Mouse (Mus musculus): Measurements from ENCODE around the gene Kmt5a.
"Not testable (repeated sequence)": the region's sequence is repeated elsewhere in the genome, so short reads cannot be mapped to it uniquely, and the experiment has no call there.

The Kmt5a gene

DNA sequence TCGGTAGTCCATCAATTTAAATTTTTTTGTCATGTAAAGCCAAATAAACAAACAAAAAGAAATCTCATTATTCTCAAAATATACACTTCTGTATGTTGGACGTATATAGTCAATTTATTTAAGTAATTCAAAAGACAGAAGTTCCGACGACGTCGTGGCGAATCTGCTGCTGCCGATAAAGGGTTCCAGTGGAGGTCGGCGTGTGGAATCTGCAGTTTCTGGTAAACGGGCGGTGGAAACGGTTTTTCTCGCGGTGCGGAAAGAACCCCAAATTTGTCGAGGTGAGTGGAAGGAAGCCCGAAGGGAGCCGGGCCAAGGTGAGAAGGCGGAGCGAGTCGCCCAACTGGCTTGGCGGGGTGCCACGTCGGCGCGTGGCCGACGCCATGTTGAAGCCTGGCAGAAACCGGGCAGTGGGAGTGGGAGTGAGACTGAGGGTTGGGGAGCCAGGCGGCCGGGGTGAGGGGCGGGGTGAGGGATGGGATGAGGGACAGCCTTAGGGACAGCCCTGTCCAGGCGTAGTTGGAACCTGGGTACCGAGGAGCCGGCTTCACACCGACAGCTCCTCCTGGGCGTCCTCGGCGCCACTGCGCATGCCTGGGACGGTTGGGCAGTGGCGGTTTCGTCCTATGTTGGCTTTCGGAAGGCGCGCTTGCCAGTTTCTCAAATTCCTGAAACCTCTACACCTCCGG is 43.4 kb downstream of the Kmt5a start, which contains the start of gene Snrnp35:
Gene Snrnp35 (plus strand): TSS at position 169 of the 689 bp plus-strand sequence.
- peak; percentile 94 for DNase-seq (ENCODE audit: low read depth, low spot score)

DNA sequence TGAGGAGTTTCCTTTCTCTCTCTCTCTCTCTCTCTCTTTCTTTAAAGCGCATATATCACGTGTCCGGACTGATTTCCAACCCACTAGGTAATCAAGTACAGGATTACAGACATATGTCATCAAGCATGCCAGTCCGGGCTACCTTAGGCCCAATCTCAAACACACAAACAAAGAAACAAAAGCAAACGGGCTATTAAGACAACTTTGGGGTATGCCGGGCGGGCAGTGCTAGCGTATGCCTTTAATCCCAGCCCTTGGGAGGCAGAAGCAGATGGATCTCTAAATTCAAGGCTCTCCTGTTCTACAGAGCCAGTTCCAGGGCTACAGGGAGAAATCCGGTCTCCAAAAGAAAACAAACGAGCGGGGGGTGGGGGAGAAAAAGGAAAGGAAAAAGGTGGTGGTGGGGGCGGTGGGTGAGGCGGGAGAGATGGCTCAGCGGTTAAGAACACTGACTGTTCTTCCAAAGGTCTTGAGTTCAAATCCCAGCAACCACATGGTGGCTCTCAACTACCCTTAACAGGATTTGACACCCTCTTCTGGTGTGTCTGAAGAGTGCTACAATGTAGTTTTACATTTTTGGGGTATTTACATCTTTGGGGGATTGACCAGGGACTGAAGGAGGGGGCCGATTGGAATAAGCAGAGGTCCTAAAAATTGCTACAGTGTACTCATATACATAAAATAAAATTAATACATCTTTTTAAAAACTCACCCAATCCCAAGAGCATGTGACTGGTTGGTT is 44.1 kb downstream of the Kmt5a start:
- no peak for DNase-seq (ENCODE audit: low read depth, low spot score)

DNA sequence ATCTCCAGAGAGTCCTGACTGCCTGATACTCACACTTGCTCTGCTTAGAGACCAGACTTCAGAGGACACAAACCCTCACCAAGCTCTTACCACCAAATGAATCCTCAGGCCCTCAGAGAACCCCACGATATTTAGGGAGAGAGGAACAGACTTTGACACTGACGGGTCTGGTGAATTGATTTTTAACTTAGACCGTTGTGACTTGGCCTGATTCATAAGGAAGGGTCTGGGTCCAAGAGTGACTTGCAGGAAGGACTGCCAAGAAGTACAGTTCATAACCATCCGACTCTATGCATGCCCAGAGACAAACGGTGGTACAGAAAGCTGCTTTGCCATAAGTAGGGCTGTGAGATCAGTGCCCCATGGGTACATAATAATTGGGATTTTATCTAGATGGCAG is 45.9 kb downstream of the Kmt5a start:
- no peak for DNase-seq (ENCODE audit: low read depth, low spot score)

DNA sequence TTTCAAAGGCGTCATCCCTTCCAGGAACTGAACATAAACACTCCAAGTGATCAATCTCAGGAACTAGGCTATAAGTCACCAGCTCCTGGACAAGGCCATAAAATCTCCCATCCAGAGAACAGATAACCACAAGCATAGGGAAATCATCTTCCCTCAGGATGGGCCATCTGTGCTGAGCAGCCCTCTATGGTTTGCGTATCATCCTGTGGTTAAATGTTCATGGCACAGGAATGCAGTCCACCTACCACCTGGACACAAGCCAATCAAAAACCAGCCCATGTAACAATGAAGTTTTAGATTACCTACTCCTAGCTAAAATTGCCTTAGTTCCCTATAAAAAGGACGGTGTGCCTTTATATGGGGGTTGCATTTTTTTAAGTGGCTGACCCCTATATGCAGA is 49.2 kb downstream of the Kmt5a start:
- DNase-seq (ENCODE audit: low read depth, low spot score): no peak

DNA sequence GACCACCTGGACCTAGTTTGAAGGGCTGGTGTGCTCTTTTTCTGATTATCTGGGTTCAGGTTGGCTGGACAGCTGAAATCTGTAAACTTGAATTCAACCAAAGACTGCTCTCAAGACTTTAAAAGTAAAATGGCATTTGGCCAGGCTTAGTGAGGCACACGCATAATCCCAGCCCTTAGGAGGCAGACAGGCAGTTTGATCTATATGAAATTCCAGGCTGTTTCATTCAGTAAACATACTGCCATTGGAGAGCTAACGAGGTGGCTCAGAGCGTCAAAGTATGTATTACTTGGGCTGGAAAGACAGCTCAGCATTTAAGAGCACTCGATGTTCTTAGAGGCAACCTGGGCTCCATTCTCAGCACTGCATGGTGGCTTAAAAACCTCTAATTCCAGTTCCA is 52.0 kb downstream of the Kmt5a start:
- DNase-seq (ENCODE audit: low read depth, low spot score): no peak

DNA sequence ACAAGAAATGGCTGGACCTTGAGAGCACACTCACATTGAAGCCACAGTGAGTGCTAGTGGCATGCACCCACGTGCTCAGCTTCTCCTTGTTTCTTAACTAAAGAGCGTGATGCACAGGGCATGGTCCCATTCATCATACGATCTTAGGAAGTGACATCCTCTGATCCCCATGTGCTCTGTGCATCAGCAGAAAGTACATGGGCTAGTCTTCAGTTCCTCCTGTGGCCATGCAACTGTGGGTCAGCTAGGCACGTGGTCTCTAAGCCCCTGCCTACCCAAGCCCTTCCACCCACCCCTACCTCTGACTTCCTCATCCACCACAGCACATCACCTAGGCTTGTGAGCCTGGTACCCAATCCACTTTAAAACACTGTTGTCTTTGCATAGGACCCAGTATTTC is 52.9 kb downstream of the Kmt5a start:
- no peak for DNase-seq (ENCODE audit: low read depth, low spot score)

DNA sequence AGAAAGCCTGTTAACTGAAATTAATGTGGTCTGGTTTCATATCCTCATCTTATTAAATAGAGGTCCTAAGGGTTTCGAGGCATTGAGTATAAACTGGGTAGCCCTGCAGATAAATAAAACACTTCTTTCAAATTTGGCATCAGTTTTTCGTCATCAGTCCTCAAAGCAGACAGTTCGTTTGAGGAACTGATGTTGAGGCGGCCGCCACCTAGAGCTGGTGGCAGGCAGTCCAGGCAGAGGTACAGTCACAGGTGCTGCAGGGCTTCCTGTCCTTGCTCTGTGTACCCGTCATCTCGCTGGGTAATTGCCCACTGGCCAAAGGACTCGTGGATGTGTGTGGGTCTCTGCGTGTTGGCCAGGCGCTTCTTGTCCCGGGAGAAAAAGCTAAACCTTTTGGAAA is 53.7 kb downstream of the Kmt5a start:
- DNase-seq (ENCODE audit: low read depth, low spot score): no peak

DNA sequence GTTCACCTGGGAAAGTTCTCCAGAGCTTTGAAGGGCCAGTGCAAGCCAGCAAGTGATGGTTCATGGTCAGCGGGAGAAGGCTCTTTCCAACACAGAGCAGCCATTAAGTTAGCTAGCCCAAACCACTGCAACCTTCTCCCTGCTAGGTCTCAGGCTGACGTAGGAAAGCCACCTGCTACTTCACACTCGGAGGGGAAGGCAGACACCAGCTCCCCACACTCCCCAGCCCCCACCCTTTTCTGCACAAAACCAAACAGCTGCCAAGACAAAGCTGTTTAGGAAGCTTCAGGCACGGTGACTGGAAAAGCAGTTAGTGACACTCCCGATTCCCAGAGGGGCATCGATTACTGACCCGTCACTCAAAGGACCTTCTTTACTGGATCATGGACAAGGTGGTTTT is 55.8 kb downstream of the Kmt5a start:
- DNase-seq (ENCODE audit: low read depth, low spot score): peak; percentile 36

DNA sequence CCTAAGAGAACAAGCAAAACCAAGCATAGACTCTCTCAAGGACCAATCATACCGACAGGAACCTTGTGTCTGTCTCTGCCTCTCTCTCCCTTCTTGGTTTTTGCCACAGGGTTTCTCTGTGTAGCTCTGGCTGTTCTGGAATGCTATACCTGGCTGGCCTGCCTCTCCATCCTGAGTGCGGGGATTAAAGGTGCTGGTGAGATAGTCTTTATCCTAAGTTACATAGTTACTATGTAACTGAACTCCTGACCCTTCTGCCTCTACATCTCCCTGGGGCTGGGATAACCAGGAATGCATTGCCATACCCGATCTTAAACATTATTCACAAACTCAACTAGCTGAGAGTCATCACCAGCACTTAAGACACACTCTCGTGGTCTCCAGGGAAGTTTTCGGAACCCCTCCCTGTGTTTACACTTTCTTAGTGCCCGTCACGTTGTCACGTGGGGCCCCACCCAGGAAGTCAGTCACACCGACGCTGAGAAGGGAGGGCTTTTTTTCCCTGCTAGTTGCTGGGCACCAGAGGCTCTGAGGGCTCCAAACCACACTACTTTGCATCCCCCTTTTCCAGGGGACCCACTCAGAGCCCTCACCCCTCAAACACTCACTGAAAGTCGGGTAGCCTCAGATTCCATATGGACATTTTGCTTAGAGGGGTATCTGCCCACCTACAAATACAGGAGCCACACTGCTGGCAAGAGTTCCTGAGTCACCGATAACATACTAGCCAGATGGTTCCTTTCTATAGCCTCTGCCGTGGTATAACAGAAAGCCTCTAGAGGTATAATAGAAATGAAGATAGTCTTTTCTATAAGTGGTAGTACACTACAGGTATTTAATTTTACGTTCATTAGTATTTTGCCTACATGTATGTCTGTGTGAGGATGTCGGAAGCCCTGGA is 57.1 kb downstream of the Kmt5a start:
- no peak for DNase-seq (ENCODE audit: low read depth, low spot score)

DNA sequence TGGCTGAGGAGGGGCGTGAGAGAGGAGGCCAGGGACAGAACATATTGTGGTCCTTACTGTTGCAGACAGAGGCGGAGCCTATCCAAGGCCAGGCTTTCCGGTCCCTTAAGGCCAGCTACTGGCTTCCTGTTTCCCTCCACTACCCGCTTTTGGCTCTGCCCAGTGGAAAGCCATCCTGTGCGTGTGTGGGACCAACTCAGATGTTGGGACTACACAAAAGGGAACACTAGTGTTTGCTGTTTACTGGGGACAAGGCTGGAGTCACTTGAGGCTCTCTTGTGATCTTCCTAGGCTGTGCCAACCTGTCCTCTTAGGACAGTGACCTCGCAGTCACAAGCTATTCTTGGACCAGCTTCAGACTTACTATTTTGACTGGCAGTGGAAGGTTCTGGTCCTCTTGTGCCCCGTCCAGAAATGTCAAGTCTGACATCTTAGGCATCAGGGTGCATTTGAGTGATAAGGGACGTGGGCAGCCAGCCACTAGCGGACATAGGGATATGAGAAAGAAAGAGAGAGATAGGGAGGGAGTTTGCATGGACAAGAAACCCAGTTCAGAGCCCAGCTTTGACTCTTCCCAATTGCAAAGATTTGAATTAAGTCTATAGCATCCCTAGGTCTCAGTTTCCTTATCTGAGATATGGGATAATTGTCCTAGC is 58.6 kb downstream of the Kmt5a start:
- no peak for DNase-seq (ENCODE audit: low read depth, low spot score)

DNA sequence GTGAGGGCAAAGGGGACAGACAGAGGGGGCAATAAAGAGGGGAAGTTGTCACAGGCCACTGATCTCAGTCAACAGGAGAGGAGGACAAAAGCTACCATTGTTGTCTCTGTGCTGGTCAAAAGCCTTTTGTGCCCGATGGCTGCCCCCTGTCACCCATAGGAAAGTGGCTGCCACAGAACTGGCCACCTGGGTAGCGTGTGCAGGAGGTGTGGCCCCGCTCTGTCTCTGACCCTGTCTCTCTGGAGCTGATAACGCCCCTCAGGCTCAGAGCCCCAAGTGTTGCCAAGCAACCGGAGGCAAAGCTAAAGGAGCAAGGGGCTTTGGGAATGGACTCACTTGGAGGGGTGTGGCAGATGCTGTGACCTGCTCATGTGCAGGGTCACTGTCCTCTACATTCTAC is 59.3 kb downstream of the Kmt5a start:
- DNase-seq (ENCODE audit: low read depth, low spot score): peak; percentile 30

DNA sequence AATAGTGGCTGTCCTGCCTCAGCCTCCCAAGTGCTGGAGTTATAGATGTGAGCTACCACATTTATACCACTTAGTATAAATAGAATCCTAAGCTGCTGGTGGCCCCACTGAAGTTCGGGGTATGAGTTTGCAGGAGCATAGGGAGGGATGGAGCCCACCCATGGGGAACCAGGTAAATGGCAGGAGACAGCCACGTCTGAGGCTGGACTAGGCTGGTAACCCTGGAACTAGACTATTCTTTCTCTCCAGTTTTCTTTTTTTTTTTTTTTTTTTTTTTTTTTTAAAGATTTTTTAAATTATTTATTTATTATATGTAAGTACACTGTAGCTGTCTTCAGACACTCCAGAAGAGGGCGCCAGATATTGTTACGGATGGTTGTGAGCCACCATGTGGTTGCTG is 60.3 kb downstream of the Kmt5a start:
- DNase-seq (ENCODE audit: low read depth, low spot score): not testable (repeated sequence)

DNA sequence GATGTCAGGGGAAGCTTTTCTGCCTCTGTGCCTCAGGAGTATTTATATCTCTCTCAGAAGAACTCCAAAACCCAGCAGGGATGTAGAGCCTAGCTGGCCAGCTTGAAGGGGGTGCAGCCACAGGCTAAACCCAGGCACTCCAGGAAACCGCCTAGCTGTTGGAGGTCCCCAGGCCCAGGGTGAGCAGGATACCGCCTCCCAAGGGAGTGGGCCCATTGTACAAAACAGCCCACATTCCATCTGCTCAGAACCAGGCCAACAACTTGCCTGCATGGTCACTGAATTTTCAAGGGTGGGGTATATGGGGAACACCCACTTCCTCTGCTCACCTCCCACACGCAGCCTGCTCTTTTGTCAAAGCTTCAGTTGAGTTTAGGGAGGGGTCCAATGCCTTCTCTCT is 60.8 kb downstream of the Kmt5a start:
- DNase-seq (ENCODE audit: low read depth, low spot score): no peak

DNA sequence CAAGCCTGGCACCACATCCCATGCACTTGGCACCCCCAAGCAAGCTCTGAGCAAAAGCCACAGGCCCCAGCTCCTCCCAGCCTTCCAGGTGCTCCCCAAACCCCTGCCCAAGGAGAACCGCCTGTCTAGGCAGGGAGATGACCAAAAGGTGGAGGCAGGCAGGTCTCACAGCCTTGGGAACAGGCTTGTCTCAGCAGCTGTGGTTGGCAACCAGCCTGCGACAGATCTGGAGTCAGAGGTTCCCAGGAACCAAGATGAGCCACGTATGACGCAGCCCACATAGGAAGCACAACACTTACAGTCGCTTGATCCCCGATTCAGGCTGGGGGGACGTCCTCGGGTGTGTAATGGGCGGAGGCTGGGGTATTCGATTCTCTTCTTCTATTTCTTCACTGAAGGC is 61.8 kb downstream of the Kmt5a start:
- DNase-seq (ENCODE audit: low read depth, low spot score): no peak

DNA sequence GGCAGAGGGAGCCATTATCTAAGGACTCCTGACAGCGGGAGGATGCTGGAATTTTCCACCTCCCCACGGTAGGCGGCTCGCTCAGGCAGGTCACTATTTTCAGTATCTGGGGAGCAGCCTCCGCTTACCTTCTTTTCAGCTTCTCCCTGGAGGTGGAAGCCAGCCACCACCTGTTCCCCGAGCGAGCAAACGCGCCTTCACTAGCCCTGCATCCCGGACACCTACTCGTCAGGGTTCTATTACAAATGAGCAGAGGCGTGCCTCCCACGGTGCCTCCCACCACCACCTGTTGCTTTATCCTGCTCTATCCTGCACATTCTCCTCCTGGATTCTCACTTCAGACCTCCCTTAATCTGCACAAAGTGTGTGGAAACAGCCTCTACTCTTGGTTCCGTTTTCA is 64.0 kb downstream of the Kmt5a start:
- DNase-seq (ENCODE audit: low read depth, low spot score): no peak

DNA sequence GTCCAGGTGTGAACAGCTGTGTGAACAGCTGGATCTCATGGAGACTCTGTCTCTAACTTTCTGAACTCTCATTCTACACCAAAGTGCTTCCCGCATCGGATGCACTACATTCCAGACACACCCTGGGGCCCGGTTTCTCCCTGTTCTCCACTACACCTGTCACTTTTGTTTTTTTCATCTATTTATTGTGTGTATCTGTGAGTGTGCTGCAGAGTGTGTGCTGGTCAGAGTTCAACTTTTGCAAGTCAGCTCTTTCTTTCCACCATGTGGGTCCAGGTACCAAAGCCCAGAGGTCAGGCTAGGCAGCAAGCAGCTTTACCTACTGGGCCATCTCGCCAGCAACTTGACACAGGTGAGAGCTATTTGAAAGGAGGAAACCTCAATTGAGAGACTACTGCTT is 65.5 kb downstream of the Kmt5a start:
- DNase-seq (ENCODE audit: low read depth, low spot score): no peak

DNA sequence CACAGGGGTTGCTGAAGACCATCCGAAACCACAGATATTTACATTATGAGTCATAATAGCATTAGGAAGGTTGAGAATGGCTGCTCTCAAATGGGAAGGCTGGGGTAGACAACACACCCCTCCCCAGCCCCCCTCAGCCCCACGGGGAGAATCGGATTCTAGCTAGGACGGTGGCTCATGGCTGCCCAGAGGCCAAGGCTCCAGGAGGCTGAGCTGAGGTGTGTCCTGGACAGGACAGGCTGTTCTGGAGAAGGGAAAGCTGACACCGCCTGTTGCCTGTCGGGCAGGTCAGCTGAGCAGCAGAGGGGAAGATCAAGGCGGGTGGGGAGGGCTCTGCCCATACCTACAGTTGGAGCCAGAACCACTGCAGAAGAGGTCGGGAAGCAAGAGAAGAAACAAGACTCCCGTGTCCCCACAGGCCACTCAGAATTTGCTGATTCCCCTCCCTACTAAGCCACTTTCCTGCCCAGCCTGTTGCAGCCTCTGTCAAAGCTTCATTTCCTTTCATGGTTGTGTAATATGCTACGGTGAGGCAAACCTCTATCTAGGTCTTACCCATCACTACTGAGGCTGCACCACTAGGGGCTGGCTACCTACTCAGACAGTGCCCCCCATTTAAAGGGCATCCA is 67.1 kb downstream of the Kmt5a start:
- no peak for DNase-seq (ENCODE audit: low read depth, low spot score)

DNA sequence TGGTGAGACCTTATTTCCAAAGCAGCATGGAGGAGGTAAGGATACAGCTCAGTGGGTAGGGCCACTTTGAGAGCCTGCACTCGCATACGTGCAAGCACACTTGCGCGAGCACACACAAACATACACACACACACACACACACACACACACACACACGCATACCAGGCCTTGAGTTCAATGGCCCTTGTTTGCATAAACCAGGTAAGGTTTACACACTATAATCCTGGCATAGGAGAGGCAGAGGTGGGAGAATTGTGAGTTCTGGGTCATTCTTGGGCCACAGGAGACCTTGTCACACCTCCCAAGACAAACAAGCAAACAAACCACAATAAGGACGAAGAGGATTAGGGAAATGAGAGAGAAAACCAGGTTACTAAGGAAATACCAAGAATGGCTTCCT is 69.5 kb downstream of the Kmt5a start:
- DNase-seq (ENCODE audit: low read depth, low spot score): no peak

DNA sequence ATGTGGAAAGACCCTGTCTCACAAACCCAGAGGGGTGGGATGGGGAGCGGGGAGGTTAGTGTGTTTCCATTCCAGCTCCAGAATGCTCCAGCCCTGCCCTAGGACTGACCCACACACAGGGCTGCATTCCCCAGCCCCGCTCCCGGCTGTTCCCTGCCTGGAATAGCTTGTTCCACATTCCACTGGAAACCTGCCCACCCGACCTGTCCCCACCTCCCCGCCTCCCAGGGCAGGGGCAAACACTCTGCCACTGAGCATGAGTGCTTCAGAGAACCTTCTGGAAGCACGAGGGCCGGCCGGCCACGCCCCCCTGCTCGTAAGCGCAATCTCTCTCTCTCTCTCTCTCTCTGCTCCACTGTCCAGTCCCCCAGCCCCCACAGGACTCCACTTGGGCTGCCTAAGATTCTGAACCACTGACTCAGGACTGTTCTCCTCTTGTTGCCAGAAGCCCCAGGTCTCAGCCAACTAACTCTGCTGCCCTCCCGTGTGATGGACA is 70.1 kb downstream of the Kmt5a start:
- no peak for DNase-seq (ENCODE audit: low read depth, low spot score)

DNA sequence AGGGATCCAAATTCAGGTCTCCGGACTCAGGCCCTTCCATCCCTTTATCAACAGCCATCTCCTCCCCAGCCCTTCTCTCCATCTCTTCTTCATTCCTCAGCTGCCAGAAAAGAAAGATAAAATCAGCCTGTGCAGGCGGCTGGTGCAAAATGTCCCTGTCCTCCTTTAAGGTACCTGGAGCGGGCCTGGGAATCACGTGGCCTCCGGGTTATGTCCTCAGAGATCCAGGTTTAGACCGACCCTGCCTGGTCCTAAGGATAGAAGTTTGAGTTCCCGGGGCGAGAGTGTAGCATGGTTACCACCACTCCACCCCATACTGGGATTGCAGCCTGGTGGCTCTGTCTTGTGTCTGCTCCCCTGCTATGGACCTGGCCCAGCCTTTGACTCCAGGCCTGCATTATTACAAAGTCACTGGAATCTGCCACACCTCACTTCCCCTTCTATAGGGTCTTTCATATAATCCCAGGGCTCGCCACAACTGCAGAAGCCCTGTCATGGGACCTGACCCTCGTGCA is 70.9 kb downstream of the Kmt5a start:
- no peak for DNase-seq (ENCODE audit: low read depth, low spot score)
